Comparison of ENCODE assay signal across 7 mouse cellular contexts in the genomic region with DNA sequence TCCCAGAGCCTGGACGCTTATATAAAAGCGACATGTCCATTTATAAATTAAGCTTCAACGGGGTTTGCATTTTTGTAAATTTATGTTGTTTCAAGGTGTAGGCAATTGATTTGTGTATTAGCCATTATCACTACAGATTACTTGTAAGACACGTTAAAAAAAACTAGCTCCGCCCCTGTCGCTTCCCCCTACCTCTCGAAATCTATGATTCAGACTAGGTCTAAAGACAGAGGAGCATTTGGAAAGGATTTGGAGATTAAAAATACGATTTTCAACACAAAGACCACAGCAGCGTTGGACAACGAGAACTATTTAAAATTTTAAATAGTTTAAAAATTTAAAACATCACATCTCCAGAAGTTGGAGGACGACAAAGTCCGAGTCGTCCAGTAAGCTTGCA. TPM values are rescaled to one million over a fixed set of nuclear protein-coding genes. Genes with fewer than 3 reads are reported as not detected.
DNase-seq lines count a peak whose midpoint lies in the region; ATAC-seq lines count a peak whose summit lies in the region.

No protein-coding gene starts in this region.

- H3K4me2 ChIP-seq in lung, embryonic 16.5 days (ENCODE audit: low read depth, low read length), result peak overlapping the region; percentile 81
- peak overlapping the region; percentile 95 for H3K4me2 ChIP-seq in forebrain, embryonic 15.5 days (replicated peaks)
- H3K4me2 ChIP-seq in liver, embryonic 11.5 days, result peak overlapping the region; percentile 76
- peak overlapping the region; percentile 81 for H3K4me2 ChIP-seq in stomach, embryonic 15.5 days

- peak overlapping the region; percentile 99 for H3K27ac ChIP-seq in lung, embryonic 16.5 days (ENCODE audit: low read length)
- H3K27ac ChIP-seq in forebrain, embryonic 15.5 days (replicated peaks), result peak overlapping the region; percentile 81; the same call in 1 of the 2 replicates
- H3K27ac ChIP-seq in liver, embryonic 11.5 days (ENCODE audit: low read depth, low read length), result no peak overlapping the region
- H3K27ac ChIP-seq in stomach, embryonic 15.5 days, result peak overlapping the region; percentile 96

- peaks cover 4% of the 10 kb centered on the region; the same call in 1 of the 2 replicates for H3K4me1 ChIP-seq in lung, embryonic 16.5 days (replicated peaks; ENCODE audit: control insufficient read depth, insufficient read depth, low read length)
- 0 out of 2 replicates have a peak, but pooled peaks cover 13% of the 10 kb centered on the region for H3K4me1 ChIP-seq in forebrain, embryonic 15.5 days
- H3K4me1 ChIP-seq in liver, embryonic 11.5 days (replicated peaks; ENCODE audit: control insufficient read depth, insufficient read depth, low read length), result no peaks in the 10 kb centered on the region
- 0 out of 2 replicates have a peak, but pooled peaks cover under 1% of the 10 kb centered on the region for H3K4me1 ChIP-seq in stomach, embryonic 15.5 days

- H3K27me3 ChIP-seq in lung, embryonic 16.5 days (ENCODE audit: control insufficient read depth, insufficient read depth, low read depth, low read length), result no peaks in the 10 kb centered on the region
- H3K27me3 ChIP-seq in forebrain, embryonic 15.5 days, result no peaks in the 10 kb centered on the region
- peaks cover 55% of the 10 kb centered on the region for H3K27me3 ChIP-seq in liver, embryonic 11.5 days (replicated peaks; ENCODE audit: control insufficient read depth, insufficient read depth, low read length)
- no peaks in the 10 kb centered on the region for H3K27me3 ChIP-seq in stomach, embryonic 15.5 days (replicated peaks)

- intact Hi-C loops in left cerebral cortex, postnatal 36 days (cut with DNase I), result no loop called here

- H3K4me3 ChIP-seq in lung, embryonic 16.5 days (ENCODE audit: low read length), result peak overlapping the region; percentile 83
- peak overlapping the region; percentile 74 for H3K4me3 ChIP-seq in forebrain, embryonic 15.5 days
- H3K4me3 ChIP-seq in liver, embryonic 11.5 days (ENCODE audit: low read depth, low read length), result peak overlapping the region; percentile 62
- H3K4me3 ChIP-seq in stomach, embryonic 15.5 days (replicated peaks), result peak overlapping the region; percentile 86

- ATAC-seq in lung, embryonic 16.5 days (ENCODE audit: low read depth), result no peak
- no peak for ATAC-seq in forebrain, embryonic 15.5 days (replicated peaks)
- ATAC-seq in liver, embryonic 11.5 days (replicated peaks; ENCODE audit: low FRiP score), result no peak
- no peak for ATAC-seq in stomach, embryonic 15.5 days (ENCODE audit: insufficient read depth, low FRiP score, low read depth)

- H3K9me3 ChIP-seq in lung, embryonic 16.5 days (ENCODE audit: control insufficient read depth, low read length), result no peaks in the 10 kb centered on the region
- H3K9me3 ChIP-seq in forebrain, embryonic 15.5 days, result no peaks in the 10 kb centered on the region
- H3K9me3 ChIP-seq in liver, embryonic 11.5 days (ENCODE audit: control insufficient read depth, low read length), result no peaks in the 10 kb centered on the region
- no peaks in the 10 kb centered on the region for H3K9me3 ChIP-seq in stomach, embryonic 15.5 days

- no peaks in the 10 kb centered on the region for H3K36me3 ChIP-seq in lung, embryonic 16.5 days (ENCODE audit: control insufficient read depth, insufficient read depth, low read length)
- H3K36me3 ChIP-seq in forebrain, embryonic 15.5 days, result no peaks in the 10 kb centered on the region
- H3K36me3 ChIP-seq in liver, embryonic 11.5 days (ENCODE audit: control insufficient read depth, insufficient read depth, low read length), result no peaks in the 10 kb centered on the region
- no peaks in the 10 kb centered on the region for H3K36me3 ChIP-seq in stomach, embryonic 15.5 days

- DNase-seq in lung, postnatal 25 days (ENCODE audit: low spot score), result no peak
- DNase-seq in liver, embryonic 11.5 days (ENCODE audit: low spot score), result no peak
- no peak for DNase-seq in left cerebral cortex, postnatal 36 days (ENCODE audit: low spot score in 2 of 2)
- no peak for DNase-seq in urinary bladder, postnatal 14 days (ENCODE audit: low spot score)

- 1% methylated on average over 13 of the region's 13 CpGs for WGBS in lung, embryonic 16.5 days
- WGBS in forebrain, embryonic 15.5 days, result 2% methylated on average over 13 of the region's 13 CpGs
- 4% methylated on average over 13 of the region's 13 CpGs for WGBS in liver, embryonic 11.5 days
- 2% methylated on average over 13 of the region's 13 CpGs for WGBS in stomach, embryonic 15.5 days

- peak overlapping the region; percentile 80 for H3K9ac ChIP-seq in lung, embryonic 16.5 days (ENCODE audit: low read length)
- H3K9ac ChIP-seq in forebrain, embryonic 15.5 days (replicated peaks), result peak overlapping the region; percentile 73
- no peak overlapping the region for H3K9ac ChIP-seq in liver, embryonic 11.5 days (ENCODE audit: low read depth, low read length)
- H3K9ac ChIP-seq in stomach, embryonic 15.5 days, result no peak overlapping the region

RNA-seq across cellular contexts. Expression of gene Fat1, which starts 0.8 kb away (rescaled TPM):
- polyA plus RNA-seq in lung, embryonic 16.5 days (2015; fragmentation: Nextera tagmentation; extraction: Ambion mirVana), result 16.5 and 18.8 TPM in 2 replicates
- polyA plus RNA-seq in forebrain, embryonic 15.5 days (2015; fragmentation: Nextera tagmentation; extraction: Ambion mirVana), result 7.7 and 8.7 TPM in 2 replicates
- 7.7 and 7.8 TPM in 2 replicates for polyA plus RNA-seq in liver, embryonic 11.5 days (2014; fragmentation: Nextera tagmentation; extraction: Ambion mirVana)
- polyA plus RNA-seq in stomach, embryonic 15.5 days (2015; fragmentation: Nextera tagmentation; extraction: Ambion mirVana), result 14.5 and 18.2 TPM in 2 replicates
- 10 to 100 TPM; 28.8 to 40.0 TPM for total RNA-seq in left cerebral cortex, postnatal 36 days (2021)

Comparison
In these comparisons a context has a peak if more than half of its experiments do, and no peak if none do; other contexts are left out.
1. H3K9ac ChIP-seq: peak in lung, embryonic 16.5 days (single experiment) and forebrain, embryonic 15.5 days (single experiment); none in liver, embryonic 11.5 days (single experiment) and stomach, embryonic 15.5 days (single experiment).
2. Peak in every context shown above with its lines, with median percentiles within 50 percentile points of each other: H3K4me2 ChIP-seq and H3K4me3 ChIP-seq.